Mouse (Mus musculus) mouse trophoblast stem cell (cell line): ENCODE data around the gene Tmem176a.
"Not testable (repeated sequence)": the region's sequence is repeated elsewhere in the genome, so short reads cannot be mapped to it uniquely, and the experiment has no call there.

Experiments used
- in situ Hi-C, 2 experiments: fragments of 300-500 bp; cut with MseI, MboI; formaldehyde crosslinking; loops; 2 replicates in 1 of 2; 3 replicates in 1 of 2; pipeline ENCODE4 v1.15.1; 2025

Gene Tmem176a

DNA sequence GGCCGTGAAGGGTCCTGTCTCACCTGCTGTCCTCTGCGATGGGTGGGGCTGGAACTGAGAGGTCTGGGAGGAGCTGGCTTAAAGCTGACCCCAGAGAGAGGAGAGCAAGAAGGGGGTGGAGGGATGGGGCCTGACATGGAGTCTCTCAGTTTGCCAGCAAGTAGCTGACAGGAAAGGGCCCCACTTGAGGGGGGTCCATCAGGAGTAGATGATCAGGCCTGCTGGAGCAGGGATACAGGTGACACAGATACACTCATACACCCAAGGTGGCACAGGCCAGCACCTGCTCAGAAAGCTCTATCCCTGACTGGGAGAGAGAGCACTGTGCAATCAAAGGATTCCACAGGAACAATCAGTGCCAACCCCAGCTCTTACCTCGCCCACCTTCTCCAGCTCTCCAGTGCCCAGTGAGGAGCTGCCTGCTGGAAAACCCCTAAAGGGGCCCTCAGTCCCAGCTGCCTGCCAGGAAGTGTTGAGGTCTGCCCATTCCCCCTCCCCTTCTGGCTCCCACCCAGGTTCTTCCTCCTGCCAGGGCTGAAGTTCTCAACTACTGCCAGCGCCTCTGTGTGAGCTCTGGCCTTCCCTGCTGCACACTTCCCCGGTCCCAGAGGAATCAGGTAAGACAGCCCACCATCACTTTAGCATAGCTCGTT lies 380 bp downstream of the Tmem176a start, which contains the start of gene Tmem176b:
Tmem176b (minus strand) TSS at position 524 of the 653 bp plus-strand sequence.
- in situ Hi-C loops, result no loop called here

DNA sequence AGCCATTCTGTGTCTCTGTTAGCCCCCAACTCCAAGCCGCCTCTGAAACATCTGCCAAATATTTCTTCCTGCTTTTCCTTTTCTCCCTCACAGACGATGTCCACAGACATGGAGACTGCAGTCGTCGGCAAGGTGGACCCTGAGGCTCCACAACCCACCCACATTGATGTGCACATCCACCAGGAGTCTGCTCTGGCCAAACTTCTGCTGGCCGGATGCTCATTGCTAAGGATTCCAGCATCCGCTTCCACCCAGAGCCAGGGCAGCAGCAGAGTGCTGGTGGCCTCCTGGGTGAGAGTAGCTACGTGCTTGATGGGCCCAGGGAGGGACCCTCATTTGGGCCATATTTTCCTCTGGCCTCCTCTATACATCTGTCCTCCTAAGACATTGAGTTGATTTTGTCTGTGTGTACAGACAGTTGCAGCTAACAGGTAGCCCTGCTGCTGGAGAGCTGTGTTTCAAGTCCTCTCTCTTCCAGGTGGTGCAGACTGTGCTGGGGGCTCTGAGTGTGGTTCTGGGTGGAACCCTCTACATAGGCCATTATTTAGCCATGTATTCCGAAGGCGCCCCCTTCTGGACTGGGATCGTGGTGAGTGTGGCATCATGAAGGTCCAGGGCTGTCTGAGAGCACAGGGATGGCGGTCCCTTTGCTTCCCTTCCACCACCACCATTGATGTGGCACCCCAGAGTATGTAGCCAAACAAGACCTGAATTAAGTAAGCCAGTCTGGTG lies 1.6 kb downstream of the Tmem176a start:
- in situ Hi-C loops, result no loop called here

DNA sequence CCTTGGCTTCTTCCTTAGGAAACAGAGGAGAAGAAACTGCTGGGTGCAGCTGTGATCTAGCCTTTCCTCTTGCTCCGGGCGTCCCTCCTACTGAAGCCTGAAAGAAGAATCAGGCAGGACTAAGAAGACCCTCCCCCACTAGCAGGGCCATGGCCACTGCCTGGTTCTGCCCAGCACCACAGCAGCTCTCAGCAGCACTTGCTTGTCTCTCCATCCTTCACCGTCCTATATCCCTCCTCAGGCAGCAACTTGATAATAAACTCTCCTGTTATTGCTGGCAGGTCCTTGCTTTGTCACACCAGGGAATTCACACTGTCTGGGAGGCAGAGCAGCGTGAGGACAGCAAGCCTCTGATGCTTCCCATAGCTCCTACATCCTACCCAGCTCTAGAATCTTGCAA lies 4.4 kb downstream of the Tmem176a start:
- in situ Hi-C loops, result no loop called here

DNA sequence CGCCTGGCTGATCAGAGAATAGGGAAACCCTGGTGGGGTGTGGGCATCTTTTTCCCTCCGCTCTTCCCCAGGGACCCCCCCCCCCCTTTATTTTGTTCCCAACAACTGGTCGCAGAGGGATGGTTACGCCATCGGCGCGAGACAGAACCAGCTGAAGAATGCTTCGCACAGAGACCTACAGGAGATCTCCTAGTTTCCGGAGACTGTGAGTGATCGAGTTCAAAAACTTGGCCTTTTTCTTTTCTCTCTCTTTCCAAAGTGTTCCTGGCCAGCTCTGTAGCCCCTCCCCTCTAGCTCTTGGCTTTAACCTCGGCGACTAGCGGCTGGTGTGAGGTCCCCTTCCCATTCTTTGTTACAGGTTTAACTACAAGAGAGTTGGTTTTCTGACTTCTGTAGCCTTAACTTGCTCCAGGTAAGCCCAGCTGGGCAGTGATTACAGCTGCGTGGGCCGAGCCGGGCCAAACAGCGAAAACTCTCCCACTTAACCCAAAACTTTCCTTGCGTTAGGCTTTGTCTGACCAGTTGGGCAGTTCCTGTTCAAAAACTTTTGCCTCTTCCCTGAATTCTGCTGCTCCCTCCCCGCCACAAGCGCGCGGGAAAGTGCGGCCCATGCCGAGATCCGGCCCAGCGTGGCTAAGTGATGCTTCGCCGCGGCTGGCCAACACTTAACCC lies 11.2 kb downstream of the Tmem176a start:
- in situ Hi-C loops, result loop anchor here in 1 of 2 experiments (10.0 kb wide), 1 partner anchor 103 kb away; no protein-coding TSS in a partner anchor

DNA sequence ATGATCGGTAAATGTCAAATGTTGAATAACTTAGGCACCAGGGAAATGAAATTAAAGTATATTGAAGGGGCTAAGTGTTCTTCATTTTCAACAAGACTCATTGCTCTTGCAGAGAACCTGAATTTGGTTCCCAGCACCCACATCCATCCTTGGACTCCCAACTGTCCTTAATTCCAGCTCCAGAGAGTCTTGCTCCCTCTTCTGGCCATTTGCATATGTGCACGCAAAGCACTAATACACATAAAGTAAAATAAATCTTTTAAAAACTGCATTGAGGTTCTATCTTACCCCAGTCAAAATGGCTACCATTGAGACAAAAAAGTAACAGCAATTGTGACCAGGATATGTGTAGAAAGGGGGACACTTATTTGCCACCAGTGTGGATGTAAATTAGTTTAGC lies 13.4 kb downstream of the Tmem176a start:
- in situ Hi-C loops, result loop anchor here in 1 of 2 experiments (10.0 kb wide), 1 partner anchor 101 kb away; no protein-coding TSS in a partner anchor

DNA sequence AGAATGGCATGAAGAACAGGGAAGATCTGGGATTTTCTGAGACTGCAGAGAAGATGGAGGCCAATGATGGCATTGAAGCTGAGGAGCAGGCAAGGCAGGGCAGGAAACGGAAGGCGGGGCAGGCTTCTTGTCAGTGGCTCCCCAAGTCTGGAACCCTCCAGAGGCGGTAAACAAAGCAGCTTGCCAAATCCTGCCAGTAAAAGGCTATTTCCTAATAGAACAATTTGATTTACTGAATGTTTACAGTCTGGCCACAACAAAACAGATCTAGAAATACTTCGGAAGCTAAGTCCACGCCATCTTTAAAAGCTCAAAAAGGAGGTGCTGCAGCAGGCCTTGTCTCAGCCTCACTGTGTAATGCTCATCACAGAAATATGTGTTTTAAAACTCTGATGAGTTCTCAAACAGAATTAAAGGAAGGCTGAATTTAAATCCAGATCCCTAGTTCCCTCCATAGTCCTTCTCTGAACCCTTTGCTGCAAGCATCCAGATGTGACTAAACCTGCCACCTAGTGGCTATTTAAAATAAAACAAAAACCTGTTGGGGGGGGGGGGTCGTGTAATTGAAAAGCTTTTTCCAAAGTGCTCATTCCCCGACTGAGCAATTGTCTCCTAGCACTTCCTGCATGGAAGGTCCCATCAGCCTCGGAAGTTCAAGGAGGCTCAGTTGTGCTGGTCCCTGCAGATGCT lies 17.0 kb downstream of the Tmem176a start:
- in situ Hi-C loops, result loop anchor here (5.0 to 10.0 kb wide), 3 partner anchors 40 to 100 kb away; no protein-coding TSS in a partner anchor

DNA sequence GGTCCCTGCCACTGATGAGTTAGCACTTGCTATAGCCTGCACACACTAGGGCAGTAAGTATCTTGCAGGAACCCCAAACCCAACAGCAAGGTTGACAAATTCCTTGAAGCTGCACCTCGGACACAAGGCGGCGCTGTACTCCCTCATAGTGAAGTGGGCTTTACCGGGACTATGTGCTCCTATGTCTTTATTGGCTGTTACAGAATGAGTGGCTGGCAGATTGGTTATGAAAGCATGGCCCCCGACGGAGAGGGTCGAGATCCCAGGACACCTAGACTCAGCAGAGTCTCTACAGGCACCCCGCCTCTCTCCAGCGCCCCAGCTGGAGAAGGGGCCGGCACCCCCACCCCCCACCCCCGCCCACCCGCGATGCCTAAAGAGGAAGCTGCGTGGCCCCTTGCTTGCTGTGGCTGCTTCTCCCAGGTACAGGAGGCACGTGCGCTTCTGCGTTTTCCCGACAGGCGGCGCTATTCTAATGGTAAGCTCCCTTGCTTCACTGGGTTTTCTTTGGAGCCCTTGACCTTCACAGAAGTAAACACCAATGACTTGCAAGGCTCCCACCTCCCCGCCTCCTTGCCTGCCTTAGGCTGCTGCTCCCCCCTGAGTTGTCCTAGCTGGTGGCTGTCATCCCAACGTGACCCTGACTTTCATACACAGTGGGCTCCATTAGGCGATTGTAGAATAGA lies 19.6 kb downstream of the Tmem176a start:
- in situ Hi-C loops, result no loop called here

DNA sequence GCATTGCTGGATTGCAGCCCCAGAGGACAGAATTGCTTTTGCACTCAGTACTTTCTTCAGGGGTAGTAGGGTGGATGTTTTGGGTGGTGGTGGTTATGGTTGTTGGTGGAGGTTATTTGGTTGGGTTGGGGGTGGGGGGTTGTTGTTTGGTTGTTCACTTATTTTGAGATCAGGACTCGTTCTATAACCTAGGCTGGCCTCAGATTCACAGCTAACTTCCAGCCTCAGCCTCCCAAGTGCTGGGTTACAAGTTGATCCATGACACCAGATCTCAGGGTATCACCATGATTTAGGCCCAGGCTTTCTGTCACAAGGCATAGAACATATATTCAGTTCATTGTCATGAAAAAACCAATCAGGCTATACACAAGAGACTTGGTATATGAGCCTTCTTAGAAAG lies 20.1 kb downstream of the Tmem176a start:
- in situ Hi-C loops, result no loop called here

DNA sequence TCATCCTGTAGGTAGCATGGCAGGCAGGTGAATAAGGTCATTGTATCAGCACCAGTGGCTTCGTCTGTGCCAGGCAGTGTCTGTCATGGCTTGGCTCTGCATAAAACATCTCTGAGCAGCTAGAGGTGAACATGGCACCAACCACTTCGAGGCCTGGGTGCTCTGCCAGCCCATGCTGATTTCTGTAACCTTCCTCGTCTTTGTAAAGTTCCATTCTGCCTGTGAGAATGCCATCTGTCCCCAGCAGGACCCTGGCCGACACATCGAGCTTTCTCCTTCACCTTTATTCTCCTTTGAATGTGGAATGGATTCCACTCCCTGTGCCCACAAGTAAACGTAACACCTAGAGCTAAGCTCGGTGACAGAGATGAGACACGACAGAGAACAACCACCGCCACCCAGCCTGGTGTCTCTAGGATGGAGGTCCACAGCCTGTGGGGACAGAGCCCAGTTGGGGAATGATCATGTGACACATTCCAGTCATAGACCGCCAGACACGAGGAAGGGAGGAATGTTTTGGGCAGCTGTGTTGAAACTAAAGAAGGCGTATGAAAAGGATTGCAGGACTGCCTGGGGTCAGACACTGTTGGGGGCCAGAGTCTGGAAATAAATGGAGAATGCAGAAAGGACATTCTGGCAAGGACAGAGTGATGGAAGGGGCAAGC lies 21.0 kb downstream of the Tmem176a start:
- in situ Hi-C loops, result no loop called here

DNA sequence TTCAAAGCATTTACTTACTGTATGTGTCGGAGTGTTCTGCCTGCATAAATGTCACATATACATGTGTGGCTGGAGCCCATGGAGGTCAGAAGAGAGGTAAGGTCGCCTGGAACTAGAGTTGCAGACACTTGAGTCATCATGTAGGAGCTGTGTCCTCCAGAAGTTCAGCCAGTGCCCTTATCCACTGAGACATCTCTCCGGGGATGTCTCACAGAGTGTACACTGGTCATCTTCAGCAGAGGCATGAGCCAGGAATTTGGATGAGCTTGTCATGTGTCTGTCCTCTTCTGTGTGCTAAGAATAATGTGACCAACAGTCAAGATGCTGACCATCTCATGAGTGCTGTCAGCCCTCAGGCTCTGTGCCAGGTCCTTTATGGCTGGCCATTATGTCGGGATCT lies 22.1 kb downstream of the Tmem176a start:
- in situ Hi-C loops, result no loop called here

DNA sequence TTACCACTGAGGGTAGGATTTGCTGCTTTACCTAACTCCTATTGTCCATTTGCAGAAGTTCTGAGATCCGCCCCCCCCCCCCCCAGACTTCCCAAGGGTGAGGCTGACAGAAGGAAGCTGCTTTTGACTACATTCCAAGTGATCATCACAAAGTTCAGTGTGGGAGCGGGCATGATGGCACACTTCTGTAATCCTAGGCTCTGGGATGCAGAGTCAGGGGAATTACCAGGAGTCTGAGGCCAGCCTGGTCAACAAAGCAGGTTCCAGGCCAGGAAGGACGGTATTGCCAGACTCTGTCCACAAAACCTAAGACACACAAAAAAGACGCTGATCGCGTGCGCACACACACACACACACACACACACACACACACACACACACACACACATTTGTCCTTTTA lies 22.8 kb downstream of the Tmem176a start:
- in situ Hi-C loops, result no loop called here

DNA sequence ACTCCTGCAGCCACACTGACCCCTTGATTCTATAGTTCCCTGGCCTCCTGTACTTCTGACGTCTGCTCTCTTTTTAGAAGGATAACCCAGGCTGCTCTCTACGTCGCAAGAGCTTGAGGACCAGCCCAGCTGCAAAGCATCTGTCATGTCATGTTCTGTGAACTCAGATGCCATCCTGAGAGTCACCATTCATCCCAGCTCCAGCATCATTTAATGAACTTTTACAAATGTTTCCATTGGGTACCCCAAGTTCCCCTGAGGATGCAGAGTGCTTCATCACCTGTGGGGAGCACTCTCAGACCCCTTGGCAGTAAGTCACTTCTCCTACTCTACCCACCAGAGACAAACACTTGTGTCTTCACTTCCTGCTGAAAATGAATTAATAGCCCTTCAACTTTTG lies 23.5 kb downstream of the Tmem176a start:
- in situ Hi-C loops, result no loop called here

DNA sequence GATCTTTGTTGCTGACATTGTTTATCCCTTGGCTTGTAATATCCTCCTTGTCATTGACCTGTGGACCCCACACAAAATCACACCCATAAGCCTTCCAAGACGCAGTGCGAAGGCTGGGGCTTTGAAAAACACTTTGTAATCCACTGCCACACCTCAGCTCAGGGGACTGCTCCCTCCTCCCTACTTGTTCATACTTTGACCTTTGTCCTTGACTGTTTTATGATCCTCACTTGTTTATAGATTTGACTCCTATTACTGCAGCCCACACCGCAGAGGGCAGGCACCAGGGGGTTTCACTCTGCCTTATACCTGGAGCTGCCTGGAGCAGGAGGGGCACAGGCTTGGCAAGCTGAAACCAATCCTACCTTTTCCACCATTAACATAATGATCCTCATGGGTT lies 24.0 kb downstream of the Tmem176a start:
- in situ Hi-C loops, result no loop called here

DNA sequence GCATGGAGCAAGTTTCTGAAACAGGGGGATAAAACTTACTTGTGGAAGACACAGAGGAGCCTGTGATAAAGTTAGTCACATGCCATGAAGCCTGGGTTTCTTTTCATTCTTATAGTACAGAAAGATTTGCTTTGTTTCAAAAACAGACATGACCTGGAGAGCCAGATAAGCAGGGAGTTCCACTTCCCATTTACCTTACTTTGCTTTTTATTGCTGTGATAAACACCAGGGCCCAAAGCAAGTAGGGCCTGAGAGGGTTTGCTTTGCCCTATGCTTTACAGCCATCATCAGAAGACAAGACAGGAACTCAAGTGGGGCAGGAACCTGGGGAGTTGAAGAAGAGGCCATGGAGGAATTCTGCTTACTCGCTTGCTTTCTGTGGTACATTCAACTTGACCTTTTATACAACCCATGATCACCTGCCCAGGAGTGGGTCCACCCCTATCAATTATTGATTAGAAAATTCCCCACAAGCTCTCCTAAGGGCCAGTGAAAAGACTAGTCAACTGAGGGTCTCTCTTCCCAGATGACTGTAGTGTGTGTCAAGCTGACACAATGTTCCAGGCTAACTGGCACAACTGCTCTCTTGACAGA lies 24.5 kb downstream of the Tmem176a start:
- in situ Hi-C loops, result no loop called here

DNA sequence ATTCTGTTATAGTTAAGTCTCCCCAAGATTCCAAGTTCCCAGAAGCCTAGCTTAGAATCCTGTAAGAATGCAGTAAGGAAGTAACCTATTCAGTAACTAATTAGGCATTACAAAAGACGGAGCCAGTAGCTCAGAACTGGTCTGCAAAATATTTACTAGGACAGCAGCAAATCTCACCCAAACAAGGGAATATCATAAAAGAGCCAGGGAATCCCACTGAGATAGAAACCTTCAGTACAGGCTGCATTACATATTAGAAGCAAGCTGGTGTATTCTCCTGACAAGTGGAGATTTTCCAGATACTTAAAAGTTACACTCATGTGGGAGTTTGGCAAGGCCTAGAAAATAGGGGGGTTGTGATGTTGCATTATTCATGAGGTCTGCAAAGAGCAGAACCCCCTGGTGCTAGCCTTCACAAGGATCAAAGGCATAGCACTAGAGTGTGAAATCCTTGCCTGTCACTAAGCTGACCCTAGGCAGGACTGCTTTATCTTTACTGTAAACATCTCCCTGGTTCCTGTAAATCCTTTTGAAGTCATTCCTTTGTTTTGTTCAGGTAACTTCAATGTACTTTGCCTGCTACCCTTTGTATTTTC lies 25.7 kb downstream of the Tmem176a start:
- in situ Hi-C loops, result not testable (repeated sequence)

DNA sequence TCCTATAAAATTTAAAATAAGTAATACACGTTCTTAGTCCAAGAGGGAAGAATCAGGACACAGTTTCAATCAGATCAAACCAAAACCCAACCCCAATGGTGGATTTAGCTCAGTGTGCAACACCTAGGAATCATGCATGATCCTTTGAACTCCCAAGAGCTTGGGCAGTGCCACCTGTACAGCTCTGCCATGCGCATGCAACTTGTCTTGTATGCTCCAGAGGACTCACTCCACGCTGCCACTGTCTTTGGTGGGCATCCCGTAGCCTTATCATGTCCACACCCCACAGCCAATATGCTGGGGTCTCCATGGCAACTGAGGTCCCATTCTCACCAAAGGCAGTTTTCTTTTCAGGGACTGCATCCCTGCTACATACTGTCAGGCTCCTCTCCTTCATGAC lies 26.4 kb downstream of the Tmem176a start:
- in situ Hi-C loops, result no loop called here

DNA sequence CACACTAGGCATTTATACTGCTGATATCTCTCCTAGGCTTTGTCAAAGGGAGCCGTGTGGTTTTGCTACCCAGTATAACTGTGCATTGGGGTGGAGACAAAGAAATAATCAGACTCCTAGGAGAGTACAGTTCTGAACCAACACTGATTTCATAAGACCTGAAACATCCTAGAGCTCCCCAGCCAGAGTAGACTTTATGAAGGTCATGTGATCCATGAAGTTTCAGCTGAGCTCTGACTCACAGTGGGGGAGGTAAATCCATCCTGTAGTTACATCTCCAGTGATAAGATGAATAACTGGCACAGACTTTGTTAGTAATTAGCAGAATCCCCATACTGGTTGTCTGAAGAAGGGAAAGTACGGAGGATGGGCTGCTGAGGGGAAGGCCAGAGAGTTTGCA lies 29.1 kb downstream of the Tmem176a start:
- in situ Hi-C loops, result no loop called here

DNA sequence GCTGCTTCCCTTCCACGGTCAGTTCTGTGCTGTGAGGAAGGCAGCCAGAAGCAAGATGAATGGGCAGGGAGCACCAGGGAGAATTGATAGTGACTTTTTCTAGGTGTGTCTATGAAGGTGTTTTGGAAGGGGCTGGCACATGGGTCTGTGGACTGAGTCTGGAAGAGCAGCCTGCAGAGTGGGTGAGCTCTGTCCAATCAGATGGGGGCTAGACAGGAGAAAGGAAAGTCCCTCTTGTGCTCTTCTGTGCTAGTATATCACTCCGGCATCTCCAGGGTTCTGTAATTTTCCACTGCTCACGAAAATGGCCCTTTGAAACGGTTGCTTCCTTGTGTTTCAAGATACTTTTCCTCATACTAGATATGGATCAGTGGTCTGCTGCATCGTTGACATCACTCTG lies 31.9 kb downstream of the Tmem176a start, which contains the start of gene Aoc1:
Aoc1 (plus strand) TSS at position 301 of the 400 bp plus-strand sequence.
- in situ Hi-C loops, result no loop called here

DNA sequence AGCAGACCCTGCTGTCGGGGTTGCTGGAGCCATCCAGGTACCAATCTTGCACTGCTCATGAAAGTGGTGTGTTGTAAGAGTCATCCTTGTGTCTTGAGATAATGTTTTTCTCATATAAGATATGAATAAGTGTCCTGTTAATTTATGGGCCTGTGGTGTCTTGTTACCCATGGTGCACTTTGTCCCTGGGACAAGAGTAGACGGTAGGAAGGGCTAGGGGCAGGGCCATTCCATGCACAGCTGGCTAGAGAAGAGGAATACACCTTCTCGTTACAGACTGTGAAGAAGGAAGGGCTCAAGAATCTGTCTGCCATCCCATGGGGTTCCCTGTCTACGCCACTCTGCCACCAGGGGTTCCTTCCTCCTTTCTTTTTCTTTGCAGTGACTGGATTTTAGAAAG lies 33.9 kb downstream of the Tmem176a start:
- in situ Hi-C loops, result no loop called here

DNA sequence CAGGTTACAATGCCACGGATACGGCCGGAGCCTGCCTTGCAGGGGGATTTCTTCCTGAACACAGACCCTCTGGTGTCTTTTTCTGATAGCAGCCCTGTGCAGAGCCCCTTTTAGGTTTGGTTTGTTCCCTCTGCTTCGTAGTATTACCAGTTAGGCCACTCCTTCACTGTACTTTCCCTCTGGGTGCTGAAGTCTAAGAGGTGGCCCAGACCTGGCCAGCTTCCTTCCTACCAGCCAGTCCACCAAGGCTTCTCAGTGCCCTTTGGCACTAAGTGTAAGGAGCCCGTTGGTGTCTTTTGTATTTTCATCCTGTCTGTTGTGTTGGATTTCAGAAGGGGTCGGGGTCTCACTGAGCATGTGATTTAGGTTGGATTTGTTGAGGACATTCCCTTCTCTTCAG lies 34.8 kb downstream of the Tmem176a start:
- in situ Hi-C loops, result no loop called here
